Mouse (Mus musculus) neural tube, embryonic 11.5 days (tissue): ENCODE results near the gene Homez. TPM values are rescaled to one million over a fixed set of nuclear protein-coding genes. Genes with fewer than 3 reads are reported as not detected.
A peak's percentile ranks its signal among the peaks of the same experiment; 100 is the strongest.

Source experiments
- ATAC-seq: fragments of 200-750 bp; cut with Nextera tagmentation; 2 replicates; pipeline ENCODE4 v1.8.0; 2017; ENCODE audit warnings: moderate number of reproducible peaks, mild to moderate bottlenecking, moderate TSS enrichment, moderate library complexity; ENCODE audit not compliant: insufficient read depth, low FRiP score, low TSS enrichment
- DNase-seq: peaks from one replicate; pipeline ENCODE4 v3.0.0-alpha.2; 2015; ENCODE audit warnings: low spot score
- H3K27ac ChIP-seq: fragments of 300-500 bp; sonication (generic); 2 replicates; pipeline ENCODE4 v1.5.1; 2014; ENCODE audit warnings: low read depth, mild to moderate bottlenecking, low read length
- H3K27me3 ChIP-seq: fragments of 300-500 bp; sonication (generic); 2 replicates; pipeline ENCODE4 v1.6.1; 2014; ENCODE audit warnings: mild to moderate bottlenecking, low read length, mixed read lengths; ENCODE audit not compliant: control insufficient read depth, insufficient read depth
- H3K36me3 ChIP-seq: fragments of 300-500 bp; sonication (generic); 2 replicates; pipeline ENCODE4 v1.6.1; 2014; ENCODE audit warnings: mild to moderate bottlenecking, low read length, moderate library complexity, mixed read lengths; ENCODE audit not compliant: control insufficient read depth, insufficient read depth
- H3K4me1 ChIP-seq: fragments of 300-500 bp; sonication (generic); 2 replicates; pipeline ENCODE4 v1.6.1; 2014; ENCODE audit warnings: low read length, mixed read lengths; ENCODE audit not compliant: control insufficient read depth, insufficient read depth
- H3K4me2 ChIP-seq: fragments of 300-500 bp; sonication (generic); 2 replicates; pipeline ENCODE4 v1.6.1; 2014; ENCODE audit warnings: low read depth, mild to moderate bottlenecking, moderate library complexity
- H3K4me3 ChIP-seq: fragments of 300-500 bp; sonication (generic); 2 replicates; pipeline ENCODE4 v1.5.1; 2014; ENCODE audit warnings: low read depth, low read length
- H3K9ac ChIP-seq: fragments of 300-500 bp; sonication (generic); 2 replicates; pipeline ENCODE4 v1.6.1; 2014; ENCODE audit warnings: mild to moderate bottlenecking, low read length
- H3K9me3 ChIP-seq: fragments of 300-500 bp; sonication (generic); 2 replicates; pipeline ENCODE4 v1.6.1; 2016; ENCODE audit warnings: low read length; ENCODE audit not compliant: control insufficient read depth
- WGBS: fragments of 180-500 bp; shearing (Covaris S2); extraction: QIAGEN DNeasy Blood & Tissue Kit; methylation state at CpG from one replicate; pipeline ENCODE4 v1.1.7; 2014; 5-methylcytosine and 5-hydroxymethylcytosine counted together
- polyA plus RNA-seq: library from polyadenylated mRNA; unstranded; fragments of >200 nt; fragmentation: Nextera tagmentation; extraction: Ambion mirVana; gene quantifications from 2 replicates; pipeline ENCODE4 v1.2.1, GENCODE M21; 2014

Gene Homez
- polyA plus RNA-seq, 1 experiment from 2014 or later: 21.9 TPM

GRCm38 (mm10) chr14:54877048-54877715, 6.4 kb upstream of the Homez start, which contains the start of gene Ppp1r3e:
Ppp1r3e (minus strand) TSS chr14:54877550.
- WGBS: under 1% methylated on average over 54 of the region's 61 CpGs
- no peaks in the 10 kb centered on the region for H3K9me3 ChIP-seq
- peak within 1 kb of the TSS; percentile 67 for H3K4me3 ChIP-seq
- H3K4me2 ChIP-seq: peak within 1 kb of the TSS; percentile 99
- no peaks in the 10 kb centered on the region for H3K36me3 ChIP-seq
- H3K4me1 ChIP-seq: 0 out of 2 replicates have a peak, but pooled peaks cover 6% of the 10 kb centered on the region
- ATAC-seq: peak; percentile 66
- no peaks in the 10 kb centered on the region for H3K27me3 ChIP-seq
- H3K9ac ChIP-seq: peak within 1 kb of the TSS; percentile 61
- peak; percentile 75 for DNase-seq
- H3K27ac ChIP-seq: peak within 1 kb of the TSS; percentile 67

GRCm38 (mm10) chr14:54876539-54877047, 5.8 kb upstream of the Homez start:
- peak overlapping the region; percentile 99 for H3K4me2 ChIP-seq
- no peaks in the 10 kb centered on the region for H3K9me3 ChIP-seq
- peak overlapping the region; percentile 61 for H3K9ac ChIP-seq
- ATAC-seq: peak; percentile 92
- no peaks in the 10 kb centered on the region for H3K36me3 ChIP-seq
- WGBS: 0% methylated on average over 65 of the region's 72 CpGs
- 0 out of 2 replicates have a peak, but pooled peaks cover 6% of the 10 kb centered on the region for H3K4me1 ChIP-seq
- peak overlapping the region; percentile 67 for H3K27ac ChIP-seq
- H3K4me3 ChIP-seq: peak overlapping the region; percentile 67
- no peaks in the 10 kb centered on the region for H3K27me3 ChIP-seq
- peak; percentile 95 for DNase-seq

DNA sequence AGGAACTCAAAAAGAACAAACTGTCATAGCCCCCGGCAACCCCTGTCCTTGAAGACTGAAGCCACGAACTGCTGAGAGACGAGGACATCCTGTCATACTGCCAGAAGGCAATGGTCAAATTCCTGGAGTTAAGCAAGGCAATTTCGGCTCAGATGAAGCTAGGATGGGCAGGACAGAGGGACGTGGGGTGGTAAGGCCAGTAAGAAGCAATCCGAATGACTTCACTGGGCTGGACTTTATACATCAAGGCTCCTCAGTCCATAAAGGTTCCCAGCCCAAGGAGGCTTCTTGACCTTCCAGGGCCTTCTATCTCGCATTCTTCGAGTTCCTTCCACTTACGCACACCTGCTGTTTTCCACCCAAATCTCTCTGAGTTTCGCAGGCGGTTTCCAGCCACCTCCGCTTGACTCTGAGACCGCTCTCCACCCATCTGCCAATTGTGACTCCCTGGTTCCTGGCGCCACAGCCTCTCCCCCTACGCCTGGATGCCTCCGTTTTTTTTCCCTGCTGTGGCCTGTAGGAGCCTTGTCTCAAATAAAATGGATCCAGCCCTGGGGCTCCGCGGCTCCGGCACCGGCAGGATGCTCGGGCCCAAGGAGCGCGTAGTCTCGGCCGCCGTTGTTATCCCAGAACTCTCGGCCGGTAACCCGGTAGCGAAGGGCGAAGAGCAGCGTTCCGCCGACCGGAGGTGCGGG, 5.2 kb upstream of the Homez start:
- WGBS: 3% methylated on average over 36 of the region's 36 CpGs
- no peak for DNase-seq
- H3K9ac ChIP-seq: peak overlapping the region; percentile 61

GRCm38 (mm10) chr14:54874165-54874564, 3.4 kb upstream of the Homez start:
- H3K9me3 ChIP-seq: no peaks in the 10 kb centered on the region
- H3K36me3 ChIP-seq: no peaks in the 10 kb centered on the region
- 91% methylated on average over 3 of the region's 3 CpGs for WGBS
- no peak overlapping the region for H3K9ac ChIP-seq
- H3K4me3 ChIP-seq: no peak overlapping the region
- no peak for ATAC-seq
- H3K4me1 ChIP-seq: 0 out of 2 replicates have a peak, but pooled peaks cover 6% of the 10 kb centered on the region
- DNase-seq: no peak
- H3K27ac ChIP-seq: no peak overlapping the region
- H3K4me2 ChIP-seq: no peak overlapping the region
- H3K27me3 ChIP-seq: no peaks in the 10 kb centered on the region

More for the DNA sequence above, 5.2 kb upstream of the Homez start:
- H3K4me2 ChIP-seq: peak overlapping the region; percentile 99
- H3K9me3 ChIP-seq: no peaks in the 10 kb centered on the region
- peak overlapping the region; percentile 67 for H3K27ac ChIP-seq
- 0 out of 2 replicates have a peak, but pooled peaks cover 6% of the 10 kb centered on the region for H3K4me1 ChIP-seq
- peak overlapping the region; percentile 67 for H3K4me3 ChIP-seq
- ATAC-seq: peak; percentile 61
- H3K27me3 ChIP-seq: no peaks in the 10 kb centered on the region
- no peaks in the 10 kb centered on the region for H3K36me3 ChIP-seq

DNA sequence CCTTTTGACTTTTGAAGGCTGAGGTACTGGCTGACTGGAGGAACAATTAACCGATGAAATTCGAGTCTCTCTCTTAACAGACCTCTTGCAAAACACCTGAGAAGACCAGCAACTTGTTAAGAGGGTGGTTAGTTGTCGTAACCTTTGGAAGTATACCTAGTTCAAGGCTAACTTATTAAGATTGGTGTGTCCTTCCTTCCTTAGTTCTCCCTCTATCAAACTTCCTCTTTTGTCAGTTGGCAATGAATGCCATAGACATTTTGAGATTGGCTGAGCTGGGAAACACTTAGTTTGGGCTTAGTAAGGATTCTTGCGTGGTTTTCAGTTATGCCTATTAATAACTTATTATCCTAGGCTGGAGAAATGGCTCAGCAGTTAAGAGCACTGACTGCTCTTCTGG, 2.7 kb downstream of the Homez start:
- Histone ChIP-seq H3K4me3 (no peak overlapping the region), H3K4me1 (0 out of 2 replicates have a peak, but pooled peaks cover 3% of the 10 kb centered on the region), H3K27me3 (no peaks in the 10 kb centered on the region), H3K4me2 (no peak overlapping the region), H3K9ac (no peak overlapping the region), H3K36me3 (no peaks in the 10 kb centered on the region), H3K9me3 (no peaks in the 10 kb centered on the region), H3K27ac (no peak overlapping the region)
- no peak for DNase-seq
- no peak for ATAC-seq
- WGBS: 85% methylated on average over 4 of the region's 4 CpGs

- no peak for ATAC-seq
- Histone ChIP-seq H3K4me1 (0 out of 2 replicates have a peak, but pooled peaks cover 3% of the 10 kb centered on the region), H3K9me3 (no peaks in the 10 kb centered on the region), H3K36me3 (no peaks in the 10 kb centered on the region), H3K27ac (no peak overlapping the region), H3K4me3 (no peak overlapping the region), H3K4me2 (no peak overlapping the region), H3K27me3 (no peaks in the 10 kb centered on the region), H3K9ac (no peak overlapping the region)
- WGBS: 61% methylated on average over 5 of the region's 5 CpGs
- DNase-seq: peak; percentile 28
Measured at GRCm38 (mm10) chr14:54866936-54867335, 3.8 kb downstream of the Homez start.

GRCm38 (mm10) chr14:54866268-54866667, 4.5 kb downstream of the Homez start:
- H3K27ac ChIP-seq: no peak overlapping the region
- ATAC-seq (no peak), DNase-seq (no peak)
- no peak overlapping the region for H3K9ac ChIP-seq
- H3K36me3 ChIP-seq: no peaks in the 10 kb centered on the region
- H3K27me3 ChIP-seq: no peaks in the 10 kb centered on the region
- 0 out of 2 replicates have a peak, but pooled peaks cover 3% of the 10 kb centered on the region for H3K4me1 ChIP-seq
- H3K4me3 ChIP-seq: no peak overlapping the region
- WGBS: 80% methylated on average over 3 of the region's 3 CpGs
- H3K9me3 ChIP-seq: no peaks in the 10 kb centered on the region
- no peak overlapping the region for H3K4me2 ChIP-seq

GRCm38 (mm10) chr14:54865626-54866025, 5.1 kb downstream of the Homez start:
- WGBS: 83% methylated on average over 5 of the region's 5 CpGs
- Histone ChIP-seq H3K27me3 (no peaks in the 10 kb centered on the region), H3K4me3 (no peak overlapping the region), H3K9ac (no peak overlapping the region), H3K36me3 (no peaks in the 10 kb centered on the region), H3K9me3 (no peaks in the 10 kb centered on the region), H3K4me1 (0 out of 2 replicates have a peak, but pooled peaks cover 3% of the 10 kb centered on the region), H3K4me2 (no peak overlapping the region), H3K27ac (no peak overlapping the region)
- no peak for DNase-seq
- ATAC-seq: no peak
